Comparison of ENCODE assay signal across 22 mouse cellular contexts in the genomic region with DNA sequence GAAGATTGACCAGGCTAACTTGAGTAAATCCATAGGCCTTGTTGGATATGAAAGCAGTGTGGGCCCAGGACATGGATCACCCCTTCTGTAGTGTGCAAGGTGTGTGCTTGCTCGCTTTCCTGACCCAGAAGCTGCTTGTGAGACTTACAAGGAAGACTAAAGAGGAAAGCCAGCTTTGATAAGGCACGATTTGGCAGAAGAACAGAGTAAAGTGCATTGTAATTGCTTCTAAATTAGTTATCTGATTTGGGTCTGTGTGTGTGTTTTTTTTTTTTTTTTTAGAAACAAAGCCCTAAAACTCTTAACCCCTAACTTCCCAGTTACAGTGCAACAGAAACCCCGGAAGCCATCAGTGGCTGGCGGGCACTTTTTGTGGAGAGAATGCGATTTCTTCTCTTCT.
A peak's percentile ranks its signal among the peaks of the same experiment; 100 is the strongest.
DNase-seq lines count a peak whose midpoint lies in the region; ATAC-seq and TF ChIP-seq lines count a peak whose summit lies in the region.
"Had no signal": no experiment of that assay in that cellular context is flagged by ENCODE, and none has a peak within 500 bp of the region (broad histone marks: within the 10 kb centered on the region; RNA-seq: fewer than 3 reads in every experiment).

No protein-coding gene starts in this region.

- dilution Hi-C loops in CH12.LX (cut with MboI; ENCODE audit: extremely low pct_ligation_motif_present, extremely low pct_unique_long_range_greater_than_20kb, low sequenced_read_pairs), result no loop called here

- H3K36me3 ChIP-seq in CH12.LX (replicated peaks in 1 of 2; ENCODE audit: control insufficient read depth in 1 of 2, insufficient read depth in 1 of 2, low read length in 1 of 2) (no peaks in the 10 kb centered on the region), MEL (ENCODE audit: control insufficient read depth in 1 of 2, insufficient read depth in 2 of 2, low read length in 2 of 2) (peaks cover 0 to 7% of the 10 kb centered on the region in 2 experiments; a peak in 2 of 4 replicates), myocyte (ENCODE audit: control insufficient read depth, insufficient read depth) (no peaks in the 10 kb centered on the region)
- H3K36me3 ChIP-seq: embryonic facial prominence, embryonic 10.5 days; embryonic facial prominence, embryonic 12.5 days; forebrain, embryonic 15.5 days; G1E had no signal

- no peak overlapping the region for H3K27ac ChIP-seq in CH12.LX (ENCODE audit: insufficient read depth, low read depth)
- no peak overlapping the region for H3K27ac ChIP-seq in MEL (ENCODE audit: control insufficient read depth, low read depth, low read length)
- H3K27ac ChIP-seq: embryonic facial prominence, embryonic 10.5 days; embryonic facial prominence, embryonic 12.5 days; forebrain, embryonic 13.5 days; forebrain, embryonic 15.5 days had no signal

- no peak for TF ChIP-seq POLR2A in CH12.LX (IDR thresholded peaks at IDR 0.05; ENCODE audit: low read depth, low read length)
- no peak for TF ChIP-seq POLR2A in MEL (IDR thresholded peaks at IDR 0.05; ENCODE audit: control insufficient read depth in 1 of 2, insufficient read depth in 1 of 2, low read depth in 1 of 2, low read length in 2 of 2, poor library complexity in 1 of 2)
- TF ChIP-seq POLR2A in myocyte (IDR thresholded peaks at IDR 0.05; ENCODE audit: insufficient read length, low read depth), result no peak

- 0 out of 2 replicates have a peak overlapping the region, but pooled peaks have one; percentile 27 for H3K9ac ChIP-seq in CH12.LX (ENCODE audit: insufficient read depth, low read depth)
- no peak overlapping the region for H3K9ac ChIP-seq in MEL (ENCODE audit: control insufficient read depth, low read depth, low read length, poor library complexity, severe bottlenecking)
- H3K9ac ChIP-seq: embryonic facial prominence, embryonic 12.5 days; forebrain, embryonic 13.5 days; forebrain, embryonic 15.5 days; forebrain, postnatal 0 days had no signal

- H3K79me2 ChIP-seq in CH12.LX (replicated peaks; ENCODE audit: control insufficient read depth, extremely low read depth, insufficient read depth, poor library complexity, severe bottlenecking), result no peaks in the 10 kb centered on the region
- H3K79me2 ChIP-seq in MEL (ENCODE audit: control insufficient read depth, insufficient read depth, low read length, poor library complexity), result no peaks in the 10 kb centered on the region
- no peaks in the 10 kb centered on the region for H3K79me2 ChIP-seq in myocyte (ENCODE audit: control insufficient read depth, insufficient read depth)

- H3ac ChIP-seq in myocyte (ENCODE audit: control insufficient read depth, insufficient read length), result no peak overlapping the region

- in situ Hi-C loops in CH12.LX (cut with MboI; ENCODE audit: low pct_ligation_motif_present, low pct_unique_long_range_greater_than_20kb, low sequenced_read_pairs), result no loop called here

- H3K4me1 ChIP-seq in CH12.LX (ENCODE audit: control insufficient read depth in 1 of 2, insufficient read depth in 2 of 2), result peaks cover 20 to 57% of the 10 kb centered on the region in 2 experiments
- H3K4me1 ChIP-seq in MEL (ENCODE audit: control insufficient read depth in 1 of 2, insufficient read depth in 2 of 2, low read length in 2 of 2), result peaks cover 5 to 10% of the 10 kb centered on the region in 2 experiments
- H3K4me1 ChIP-seq: forebrain, embryonic 13.5 days; forebrain, embryonic 15.5 days had no signal

- H3K27me3 ChIP-seq in CH12.LX (replicated peaks) (peaks cover 3% of the 10 kb centered on the region), MEL (ENCODE audit: control insufficient read depth in 1 of 2, insufficient read depth in 2 of 2, low read length in 2 of 2) (no peaks in the 10 kb centered on the region), myocyte (ENCODE audit: control insufficient read depth, insufficient read depth, insufficient read length) (no peaks in the 10 kb centered on the region)
- H3K27me3 ChIP-seq: embryonic facial prominence, embryonic 12.5 days; forebrain, embryonic 13.5 days; forebrain, embryonic 15.5 days had no signal

- no peak for TF ChIP-seq EP300 in CH12.LX (IDR thresholded peaks at IDR 0.05; ENCODE audit: low read length)
- peak; percentile 79 to 84 for TF ChIP-seq EP300 in MEL (IDR thresholded peaks at IDR 0.05; ENCODE audit: low read depth in 1 of 2, low read length in 2 of 2)

- DNase-seq in CH12.LX (ENCODE audit: extremely low read depth) (no peak), MEL (ENCODE audit: low read depth, low spot score) (peak; percentile 60), MN1 (ENCODE audit: low spot score) (peak; percentile 21)
- DNase-seq in layer of hippocampus, postnatal 36 days, result no peak
- no peak for DNase-seq in right cerebral cortex, adult 2 months (ENCODE audit: low spot score in 2 of 2)
- no peak for DNase-seq in kidney, postnatal 4 days
- DNase-seq: adrenal gland, postnatal 10 days; adrenal gland, postnatal 25 days; cerebellum, adult 11 months; cerebellum, adult 18-20 months; cerebellum, adult 8-10 months; cerebellum, adult 9-11 months; cerebellum, postnatal 14 days; cerebellum, postnatal 36 days; forebrain, postnatal 0 days had no signal

- peak overlapping the region; percentile 67; the same call in 1 of the 2 replicates for H3K4me2 ChIP-seq in CH12.LX (ENCODE audit: insufficient read depth, low read depth, poor library complexity, severe bottlenecking)
- H3K4me2 ChIP-seq in myocyte (ENCODE audit: low read depth), result peak overlapping the region; percentile 24
- H3K4me2 ChIP-seq: embryonic facial prominence, embryonic 12.5 days; forebrain, embryonic 13.5 days; forebrain, embryonic 15.5 days had no signal

- H3K9me3 ChIP-seq in CH12.LX (replicated peaks; ENCODE audit: low read length) (no peaks in the 10 kb centered on the region), MEL (replicated peaks; ENCODE audit: insufficient read depth, low read length) (no peaks in the 10 kb centered on the region)
- H3K9me3 ChIP-seq: embryonic facial prominence, embryonic 10.5 days; embryonic facial prominence, embryonic 12.5 days; forebrain, embryonic 13.5 days; forebrain, embryonic 15.5 days; G1E had no signal

- TF ChIP-seq CTCF in CH12.LX (conservative IDR thresholded peaks at IDR 0.05 in 1 of 2, IDR thresholded peaks at IDR 0.05 in 1 of 2; ENCODE audit: low read depth in 2 of 2, low read length in 2 of 2) (no peak), MEL (IDR thresholded peaks at IDR 0.05 in 2 of 3, conservative IDR thresholded peaks at IDR 0.05 in 1 of 3; ENCODE audit: control insufficient read depth in 1 of 3, insufficient read depth in 1 of 3, low read depth in 2 of 3, low read length in 3 of 3, poor library complexity in 1 of 3, severe bottlenecking in 1 of 3) (no peak)

- H3K4me3 ChIP-seq in CH12.LX (replicated peaks in 1 of 3; ENCODE audit: low read depth in 2 of 3, low read length in 2 of 3, poor library complexity in 1 of 3), result no peak overlapping the region
- H3K4me3 ChIP-seq in MEL (ENCODE audit: control insufficient read depth in 1 of 2, insufficient read depth in 1 of 2, low read depth in 2 of 2, low read length in 2 of 2), result no peak overlapping the region
- H3K4me3 ChIP-seq in myocyte, result no peak overlapping the region
- H3K4me3 ChIP-seq: embryonic facial prominence, embryonic 10.5 days; embryonic facial prominence, embryonic 12.5 days; forebrain, embryonic 13.5 days; forebrain, embryonic 15.5 days had no signal

- TF ChIP-seq RAD21 in CH12.LX (IDR thresholded peaks at IDR 0.05; ENCODE audit: low read depth, low read length) (no peak), MEL (IDR thresholded peaks at IDR 0.05; ENCODE audit: low read depth, low read length) (no peak)

- ATAC-seq in frontal cortex, adult (ENCODE audit: low TSS enrichment), result no peak
- ATAC-seq: forebrain, embryonic 13.5 days; forebrain, embryonic 15.5 days; forebrain, postnatal 0 days had no signal

TF ChIP-seq in CH12.LX, 34 proteins besides CTCF, POLR2A, EP300 and RAD21 (continues in another document):
- TF ChIP-seq ZC3H11A (IDR thresholded peaks at IDR 0.05; ENCODE audit: low read depth, low read length) (no peak), USF2 (conservative IDR thresholded peaks at IDR 0.05; ENCODE audit: low read depth, low read length) (no peak), ETS1 (conservative IDR thresholded peaks at IDR 0.05; ENCODE audit: low read depth, low read length) (no peak), SIN3A (IDR thresholded peaks at IDR 0.05; ENCODE audit: low read length) (no peak), ZMIZ1 (IDR thresholded peaks at IDR 0.05; ENCODE audit: low read depth, low read length) (no peak), MAX (IDR thresholded peaks at IDR 0.05; ENCODE audit: low read length) (no peak), SMC3 (IDR thresholded peaks at IDR 0.05; ENCODE audit: low read depth, low read length) (no peak), POLR2AphosphoS2 (IDR thresholded peaks at IDR 0.05; ENCODE audit: low read depth, low read length) (no peak), E2F4 (IDR thresholded peaks at IDR 0.05; ENCODE audit: insufficient replicate concordance, low read depth, low read length) (no peak)

TF ChIP-seq in MEL, 35 proteins besides CTCF, POLR2A, EP300 and RAD21 (continues in another document):
- TF ChIP-seq MAFK (IDR thresholded peaks at IDR 0.05; ENCODE audit: borderline replicate concordance, low read depth, low read length), result no peak
- no peak for TF ChIP-seq CHD2 (IDR thresholded peaks at IDR 0.05; ENCODE audit: low read length)
- TF ChIP-seq ZNF384 (IDR thresholded peaks at IDR 0.05; ENCODE audit: low read depth, low read length), result peak; percentile 98
- TF ChIP-seq MXI1 (IDR thresholded peaks at IDR 0.05; ENCODE audit: low read depth, low read length), result no peak
- no peak for TF ChIP-seq ELF1 (IDR thresholded peaks at IDR 0.05; ENCODE audit: low read depth, low read length)
- TF ChIP-seq GATA1 (IDR thresholded peaks at IDR 0.05; ENCODE audit: low read depth, low read length), result peak; percentile 96
- TF ChIP-seq BHLHE40 (IDR thresholded peaks at IDR 0.05; ENCODE audit: borderline replicate concordance, low read depth, low read length), result peak; percentile 71
- no peak for TF ChIP-seq ZC3H11A (IDR thresholded peaks at IDR 0.05; ENCODE audit: low read depth, low read length)
- peak; percentile 43; the same call in 1 of the 2 replicates for TF ChIP-seq ZKSCAN1 (IDR thresholded peaks at IDR 0.05; ENCODE audit: low read depth, low read length)

TF ChIP-seq in myocyte, 11 proteins besides CTCF, POLR2A, EP300 and RAD21:
- TF ChIP-seq MYOG (IDR thresholded peaks at IDR 0.05; ENCODE audit: control insufficient read depth in 1 of 3, insufficient read depth in 1 of 3, insufficient read length in 2 of 3, low read depth in 2 of 3), result no peak
- TF ChIP-seq MAX (IDR thresholded peaks at IDR 0.05; ENCODE audit: low read depth), result no peak
- TF ChIP-seq E2F4 (IDR thresholded peaks at IDR 0.05; ENCODE audit: insufficient read depth), result no peak
- TF ChIP-seq SRF (IDR thresholded peaks at IDR 0.05; ENCODE audit: control insufficient read depth, insufficient read length, low read depth), result no peak
- TF ChIP-seq TCF3 (IDR thresholded peaks at IDR 0.05; ENCODE audit: insufficient read length, low read depth), result no peak
- TF ChIP-seq POLR2AphosphoS2 (IDR thresholded peaks at IDR 0.05; ENCODE audit: insufficient read length, low read depth), result no peak
- TF ChIP-seq TCF12 (IDR thresholded peaks at IDR 0.05; ENCODE audit: insufficient read depth, poor library complexity, severe bottlenecking), result no peak

Comparison
In these comparisons a context has a peak if more than half of its experiments do, and no peak if none do; other contexts are left out.
1. DNase-seq: peak in MEL (single experiment) and MN1 (single experiment); none in CH12.LX (single experiment), layer of hippocampus, postnatal 36 days (0 of 2), right cerebral cortex, adult 2 months (0 of 2) and kidney, postnatal 4 days (0 of 2).